Mouse (Mus musculus) forebrain, embryonic 16.5 days (tissue): Measurements from ENCODE around the gene Ilf2. TPM values are rescaled to one million over a fixed set of nuclear protein-coding genes. Genes with fewer than 3 reads are reported as not detected.

Experiments
- ATAC-seq: fragments of 200-750 bp; cut with Nextera tagmentation; 2 replicates; pipeline ENCODE4 v1.8.0; 2017; ENCODE audit warnings: mild to moderate bottlenecking, moderate library complexity
- H3K27ac ChIP-seq: fragments of 300-500 bp; sonication (generic); 2 replicates; pipeline ENCODE4 v1.5.1; 2014; ENCODE audit warnings: low read length, control low read depth
- H3K27me3 ChIP-seq: fragments of 300-500 bp; sonication (generic); replicated peaks from 2 replicates; pipeline ENCODE4 v1.6.1; 2014; ENCODE audit warnings: low read length; ENCODE audit not compliant: control insufficient read depth, insufficient read depth
- H3K36me3 ChIP-seq: fragments of 300-500 bp; sonication (generic); 2 replicates; pipeline ENCODE4 v1.6.1; 2014; ENCODE audit not compliant: control insufficient read depth, insufficient read depth
- H3K4me1 ChIP-seq: fragments of 300-500 bp; sonication (generic); replicated peaks from 2 replicates; pipeline ENCODE4 v1.6.1; 2014; ENCODE audit warnings: low read length; ENCODE audit not compliant: control insufficient read depth, insufficient read depth
- H3K4me2 ChIP-seq: fragments of 300-500 bp; sonication (generic); 2 replicates; pipeline ENCODE4 v1.6.1; 2014; ENCODE audit warnings: mild to moderate bottlenecking, low read length, control low read depth
- H3K4me3 ChIP-seq: fragments of 300-500 bp; sonication (generic); replicated peaks from 2 replicates; pipeline ENCODE4 v1.5.1; 2014; ENCODE audit warnings: mild to moderate bottlenecking, low read length, control low read depth
- H3K9ac ChIP-seq: fragments of 300-500 bp; sonication (generic); replicated peaks from 2 replicates; pipeline ENCODE4 v1.6.1; 2014; ENCODE audit warnings: low read depth, low read length, control low read depth
- H3K9me3 ChIP-seq: fragments of 300-500 bp; sonication (generic); 2 replicates; pipeline ENCODE4 v1.6.1; 2016; ENCODE audit warnings: low read length; ENCODE audit not compliant: control insufficient read depth
- WGBS: fragments of 180-500 bp; shearing (Covaris S2); extraction: QIAGEN DNeasy Blood & Tissue Kit; methylation state at CpG from one replicate; pipeline ENCODE4 v1.1.7; 2014; 5-methylcytosine and 5-hydroxymethylcytosine counted together
- polyA plus RNA-seq: library from polyadenylated mRNA; unstranded; fragments of >200 nt; fragmentation: Nextera tagmentation; extraction: Ambion mirVana; gene quantifications from 2 replicates; pipeline ENCODE4 v1.2.1, GENCODE M21; 2015

Ilf2 gene
- polyA plus RNA-seq, 1 experiment from 2014 or later: 331 TPM

DNA sequence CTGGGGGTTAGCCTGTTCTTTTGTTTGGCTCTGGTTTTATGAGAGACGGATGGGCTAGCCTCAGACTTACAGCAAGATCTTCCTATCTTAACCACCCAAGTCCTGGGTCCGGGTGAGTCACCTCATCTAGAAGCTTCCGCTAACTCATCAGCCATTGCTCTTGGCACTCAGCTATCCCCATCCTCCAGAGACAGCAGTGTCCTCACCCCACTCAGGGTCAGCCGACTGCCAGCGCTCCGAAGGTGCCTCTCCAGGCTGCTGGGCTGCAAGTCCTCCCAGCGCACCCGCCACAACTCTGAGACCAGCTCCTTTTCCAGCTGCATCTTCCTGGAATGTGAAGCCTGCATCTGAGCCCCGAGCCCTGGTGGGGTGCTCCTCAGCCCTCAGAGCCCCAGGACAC lies 16.2 kb upstream of the Ilf2 start:
- 0 out of 2 replicates have a peak, but pooled peaks cover 1% of the 10 kb centered on the region for H3K4me1 ChIP-seq
- peaks cover 24% of the 10 kb centered on the region for H3K27me3 ChIP-seq
- H3K4me3 ChIP-seq: no peak overlapping the region
- no peaks in the 10 kb centered on the region for H3K9me3 ChIP-seq
- WGBS: 83% methylated on average over 9 of the region's 9 CpGs
- no peak overlapping the region for H3K27ac ChIP-seq
- no peaks in the 10 kb centered on the region for H3K36me3 ChIP-seq
- no peak overlapping the region for H3K4me2 ChIP-seq
- no peak overlapping the region for H3K9ac ChIP-seq
- no peak for ATAC-seq

DNA sequence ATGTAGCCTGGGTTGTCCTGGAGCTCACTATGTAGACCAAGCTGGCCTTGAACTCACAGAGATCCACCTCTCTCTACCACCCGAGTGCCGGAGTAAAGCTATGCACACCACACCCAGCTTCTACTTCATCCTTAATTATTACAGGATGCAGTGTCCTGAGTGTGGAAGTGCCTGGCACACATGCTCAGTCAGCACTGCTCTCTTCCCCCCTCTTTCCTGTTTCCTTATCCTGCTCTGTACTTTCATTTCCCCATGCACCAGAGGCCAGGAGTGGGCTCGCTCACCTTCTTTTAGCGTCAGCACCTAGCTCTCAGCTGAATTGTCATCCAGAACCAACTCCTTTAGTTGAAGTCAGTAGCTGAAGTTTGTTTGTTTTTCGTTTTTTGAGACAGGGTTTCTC lies 15.6 kb upstream of the Ilf2 start:
- Histone ChIP-seq H3K4me2 (no peak overlapping the region), H3K4me1 (peaks cover 7% of the 10 kb centered on the region), H3K27me3 (peaks cover 29% of the 10 kb centered on the region), H3K9ac (no peak overlapping the region), H3K9me3 (no peaks in the 10 kb centered on the region), H3K4me3 (no peak overlapping the region), H3K36me3 (no peaks in the 10 kb centered on the region), H3K27ac (no peak overlapping the region)
- 81% methylated on average over 5 of the region's 5 CpGs for WGBS
- ATAC-seq: no peak

DNA sequence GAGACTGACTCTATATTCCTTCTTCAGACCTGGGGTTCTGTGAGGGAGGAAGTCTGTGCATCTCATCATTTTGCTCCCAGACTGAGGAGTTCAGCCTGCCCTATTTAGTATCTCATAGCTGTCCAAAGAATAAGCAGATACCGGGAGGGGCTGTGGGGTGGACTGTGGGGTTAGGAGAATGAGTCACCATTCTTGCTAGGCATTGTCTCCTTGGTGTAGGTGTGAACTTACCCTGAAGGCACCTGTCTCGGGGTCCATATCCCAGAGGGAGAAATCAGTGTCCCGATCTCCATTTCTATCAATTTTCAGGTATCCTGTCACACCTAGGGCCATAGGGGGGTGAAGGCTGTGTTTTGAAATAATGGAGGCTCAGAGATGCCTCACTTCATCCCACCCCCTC lies 14.0 kb upstream of the Ilf2 start:
- Histone ChIP-seq H3K4me3 (no peak overlapping the region), H3K4me1 (peaks cover 18% of the 10 kb centered on the region), H3K36me3 (no peaks in the 10 kb centered on the region), H3K4me2 (no peak overlapping the region), H3K27ac (no peak overlapping the region), H3K27me3 (peaks cover 36% of the 10 kb centered on the region), H3K9ac (no peak overlapping the region), H3K9me3 (no peaks in the 10 kb centered on the region)
- ATAC-seq: no peak
- WGBS: 87% methylated on average over 3 of the region's 3 CpGs

DNA sequence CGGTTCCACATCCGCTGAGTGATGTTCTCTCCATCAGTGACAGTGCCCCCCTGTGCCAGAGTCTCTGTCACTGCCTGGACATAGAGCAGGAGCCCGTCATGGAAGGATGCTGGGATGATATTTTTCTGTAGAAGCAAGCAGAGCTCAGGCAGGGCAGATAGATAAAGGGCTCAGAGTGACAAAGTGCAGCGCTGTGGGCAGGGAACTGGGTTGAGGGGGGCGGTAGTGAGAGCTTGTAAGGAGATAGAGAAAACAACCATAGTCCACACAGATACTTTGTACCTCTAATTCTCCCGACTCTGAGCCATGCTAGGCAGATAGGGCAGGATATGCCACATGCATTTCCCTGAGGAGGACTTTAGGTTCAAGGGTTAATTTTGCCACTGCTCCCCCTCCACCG lies 13.3 kb upstream of the Ilf2 start:
- WGBS: 27% methylated on average over 7 of the region's 7 CpGs
- H3K27me3 ChIP-seq: peaks cover 36% of the 10 kb centered on the region

DNA sequence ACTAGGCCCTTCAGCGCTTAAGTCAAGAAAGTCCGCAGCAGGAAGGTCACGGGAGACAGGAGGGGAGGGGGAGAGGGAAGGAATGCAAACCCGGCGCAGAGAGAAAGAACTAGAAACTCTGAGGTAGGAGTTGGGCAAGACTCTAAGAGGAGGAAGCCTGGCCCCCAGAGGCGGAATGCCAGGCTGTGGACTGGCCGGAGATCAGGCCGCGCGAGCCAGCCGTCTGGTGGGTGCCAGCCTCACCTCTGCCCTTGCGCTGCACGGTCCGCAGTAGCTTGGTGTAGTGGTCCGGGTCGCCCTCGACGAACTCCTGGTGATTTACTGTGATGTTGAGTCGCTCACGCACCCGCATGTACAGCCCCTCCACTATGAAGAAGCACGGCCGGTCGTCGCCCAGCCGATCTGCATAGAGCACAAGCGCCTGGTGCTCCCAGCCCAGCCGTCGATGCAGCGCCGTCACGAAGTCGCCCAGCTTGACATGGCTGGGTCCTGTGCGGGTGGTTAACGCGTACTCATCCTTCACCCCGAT lies 11.3 kb upstream of the Ilf2 start:
- Histone ChIP-seq H3K4me3 (peak overlapping the region; percentile 50), H3K9me3 (no peaks in the 10 kb centered on the region), H3K36me3 (no peaks in the 10 kb centered on the region), H3K27me3 (peaks cover 39% of the 10 kb centered on the region), H3K4me2 (peak overlapping the region; percentile 99), H3K4me1 (peaks cover 18% of the 10 kb centered on the region), H3K27ac (no peak overlapping the region), H3K9ac (no peak overlapping the region; the same call in 1 of the 2 replicates)
- WGBS: 13% methylated on average over 37 of the region's 37 CpGs
- ATAC-seq: no peak; the same call in 1 of the 2 replicates

More for the DNA sequence above, 13.3 kb upstream of the Ilf2 start:
- Histone ChIP-seq H3K27ac (no peak overlapping the region), H3K9me3 (no peaks in the 10 kb centered on the region), H3K36me3 (no peaks in the 10 kb centered on the region), H3K9ac (no peak overlapping the region), H3K4me2 (no peak overlapping the region), H3K4me3 (no peak overlapping the region), H3K4me1 (peaks cover 18% of the 10 kb centered on the region)
- ATAC-seq: no peak

DNA sequence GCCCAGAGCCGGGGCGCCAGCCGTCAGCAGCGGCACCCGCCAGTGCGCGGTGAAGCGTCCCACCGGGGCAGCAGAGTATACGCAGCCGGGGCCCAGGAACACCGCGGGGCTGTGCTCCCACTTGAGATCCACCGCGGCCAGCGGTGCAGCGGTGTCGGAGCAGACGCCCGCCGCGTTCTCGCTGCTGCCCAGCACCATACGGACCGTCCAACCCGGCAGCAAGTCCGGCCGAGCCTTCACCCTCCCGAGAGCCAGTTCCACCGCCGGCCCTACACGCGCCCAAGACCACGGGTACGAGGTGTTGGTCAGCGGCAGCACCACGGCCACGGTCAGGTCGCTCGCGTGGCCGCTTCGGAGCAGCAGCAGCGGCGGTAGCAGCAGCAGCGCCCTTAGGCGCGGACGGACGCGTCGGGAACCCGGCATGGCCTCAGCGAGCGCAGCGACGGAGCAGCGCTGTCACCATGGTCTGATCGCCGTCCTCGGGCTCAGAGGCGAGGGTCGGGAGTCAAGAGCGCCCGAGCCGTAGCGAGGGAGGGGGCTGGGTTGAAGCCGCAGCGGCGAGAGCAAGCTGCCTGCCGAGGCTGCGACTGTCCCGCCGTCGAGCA lies 10.7 kb upstream of the Ilf2 start:
- H3K4me1 ChIP-seq: peaks cover 18% of the 10 kb centered on the region
- peak overlapping the region; percentile 99 for H3K4me2 ChIP-seq
- peak overlapping the region; percentile 50 for H3K4me3 ChIP-seq
- WGBS: under 1% methylated on average over 75 of the region's 75 CpGs
- H3K9me3 ChIP-seq: no peaks in the 10 kb centered on the region
- no peaks in the 10 kb centered on the region for H3K36me3 ChIP-seq
- no peak overlapping the region for H3K27ac ChIP-seq
- H3K9ac ChIP-seq: peak overlapping the region; percentile 44
- ATAC-seq: peak; percentile 30
- peaks cover 39% of the 10 kb centered on the region for H3K27me3 ChIP-seq

DNA sequence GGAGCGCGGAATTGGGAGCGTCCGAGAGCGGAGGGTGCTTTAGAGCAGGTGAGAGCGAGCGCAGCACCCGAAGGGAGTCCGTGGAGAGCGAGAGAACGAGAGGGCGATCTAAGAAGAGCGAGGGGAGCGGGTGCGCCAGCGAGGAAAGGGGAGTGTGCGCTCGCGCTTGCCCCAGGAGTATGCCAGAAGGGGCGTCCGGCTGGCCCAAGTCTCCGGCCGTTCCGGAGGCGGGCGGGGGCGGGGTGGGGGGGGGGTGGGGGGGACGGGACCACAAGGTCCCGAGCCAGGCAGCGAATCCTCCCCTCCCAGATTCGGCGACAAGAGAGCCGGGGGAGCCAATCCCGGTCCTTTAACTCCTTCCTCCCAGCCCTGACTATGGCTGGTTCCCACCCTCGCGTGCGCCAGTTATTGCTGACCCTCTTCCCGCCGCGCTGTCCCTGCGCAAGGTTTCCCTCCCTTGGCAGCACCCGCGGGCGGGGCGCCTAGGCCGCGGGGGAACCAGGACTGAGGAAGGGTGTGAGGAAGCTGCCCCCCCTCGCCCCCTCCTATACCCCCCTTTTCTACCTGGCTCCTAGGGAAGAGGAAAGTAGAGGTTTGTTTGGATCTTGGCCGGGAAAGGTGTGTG lies 10.1 kb upstream of the Ilf2 start, which contains the start of gene Npr1:
TSS of gene Npr1 (minus strand) at position 181 of the 625 bp plus-strand sequence.
- peak; percentile 62 for ATAC-seq
- Histone ChIP-seq H3K27me3 (peaks cover 39% of the 10 kb centered on the region), H3K4me3 (peak within 1 kb of the TSS; percentile 50), H3K4me2 (peak within 1 kb of the TSS; percentile 99), H3K36me3 (no peaks in the 10 kb centered on the region), H3K9me3 (no peaks in the 10 kb centered on the region), H3K27ac (no peak within 1 kb of the TSS), H3K9ac (peak within 1 kb of the TSS; percentile 44), H3K4me1 (peaks cover 18% of the 10 kb centered on the region)
- WGBS: under 1% methylated on average over 37 of the region's 49 CpGs

DNA sequence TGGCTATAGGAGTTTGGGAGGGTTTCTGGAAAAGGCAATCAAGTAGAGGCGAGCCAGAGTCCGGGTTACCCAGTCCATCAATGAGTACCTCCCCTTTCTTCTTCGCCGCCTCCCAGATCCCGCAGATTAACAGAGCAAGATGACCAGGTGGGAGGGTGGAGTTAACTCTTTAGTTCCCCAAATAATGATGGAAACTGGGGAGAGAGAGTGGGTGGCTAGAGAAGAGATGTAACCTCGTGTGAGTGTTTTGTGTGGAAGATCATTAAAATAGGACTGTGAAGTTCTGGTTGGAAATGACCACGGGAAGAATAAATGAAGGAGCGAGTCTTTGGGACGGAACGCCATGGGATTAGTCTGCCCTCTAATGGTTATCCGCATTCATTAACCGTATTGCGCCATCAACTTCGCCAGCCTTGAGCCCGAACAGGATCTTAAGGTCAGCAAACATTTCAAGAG lies 9.6 kb upstream of the Ilf2 start:
- Histone ChIP-seq H3K4me3 (peak overlapping the region; percentile 50), H3K27me3 (peaks cover 39% of the 10 kb centered on the region), H3K9ac (peak overlapping the region; percentile 44), H3K36me3 (no peaks in the 10 kb centered on the region), H3K4me2 (peak overlapping the region; percentile 99), H3K27ac (no peak overlapping the region), H3K4me1 (peaks cover 18% of the 10 kb centered on the region), H3K9me3 (no peaks in the 10 kb centered on the region)
- ATAC-seq: peak; percentile 34; the same call in 1 of the 2 replicates
- WGBS: 0% methylated on average over 15 of the region's 15 CpGs

DNA sequence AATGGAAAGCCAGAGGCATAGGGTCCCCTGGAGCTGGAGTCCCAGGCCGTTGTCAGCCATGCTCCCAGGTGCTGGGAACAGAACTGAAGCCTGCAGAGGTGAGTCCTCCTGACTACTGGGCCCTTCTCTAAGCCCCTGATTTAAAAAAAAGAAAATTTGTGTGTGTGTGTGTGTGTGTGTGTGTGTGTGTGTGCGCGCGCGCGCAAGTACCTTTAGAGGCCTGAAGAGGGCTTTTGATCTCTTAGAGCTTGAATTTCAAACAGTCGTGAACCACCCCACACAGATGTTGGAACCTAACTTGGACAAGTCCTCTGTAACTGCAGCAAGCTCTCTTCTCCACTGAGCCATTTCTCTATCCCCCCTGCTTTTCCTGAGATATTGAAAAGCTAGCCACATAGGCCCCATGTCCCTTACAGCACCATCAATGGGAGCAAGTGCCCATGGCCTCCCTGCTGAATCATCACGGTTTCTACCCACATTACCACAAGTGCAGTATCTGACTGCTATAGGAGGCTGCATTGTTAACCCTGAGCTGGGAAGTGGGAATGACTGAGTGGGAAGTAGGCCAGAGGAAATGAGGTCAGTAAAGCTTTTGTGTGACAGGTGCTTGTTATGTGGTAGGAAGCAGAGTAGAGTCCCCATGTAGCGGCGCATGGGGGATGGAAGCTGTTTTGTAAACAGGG lies 8.2 kb upstream of the Ilf2 start:
- ATAC-seq: no peak
- Histone ChIP-seq H3K4me3 (no peak overlapping the region), H3K27me3 (peaks cover 32% of the 10 kb centered on the region), H3K4me2 (no peak overlapping the region), H3K9me3 (no peaks in the 10 kb centered on the region), H3K4me1 (peaks cover 18% of the 10 kb centered on the region), H3K9ac (no peak overlapping the region), H3K27ac (no peak overlapping the region), H3K36me3 (no peaks in the 10 kb centered on the region)
- WGBS: 94% methylated on average over 10 of the region's 10 CpGs
